22 mouse cellular contexts compared by ENCODE assay signal in genomic region chr3:148866633-148867032, GRCm38 (mm10).
DNase-seq lines count a peak whose midpoint lies in the region; ATAC-seq and TF ChIP-seq lines count a peak whose summit lies in the region.
"Had no signal": no experiment of that assay in that cellular context is flagged by ENCODE, and none has a peak within 500 bp of the region (broad histone marks: within the 10 kb centered on the region; RNA-seq: fewer than 3 reads in every experiment).

No protein-coding gene starts in this region.

- 78% methylated on average over 5 of the region's 5 CpGs for WGBS in heart, embryonic 11.5 days (ENCODE audit: insufficient replicate concordance)
- WGBS in heart, embryonic 16.5 days = 78% methylated on average over 5 of the region's 5 CpGs
- 87% methylated on average over 5 of the region's 5 CpGs for WGBS in lung, embryonic 16.5 days
- 84% methylated on average over 5 of the region's 5 CpGs for WGBS in lung, postnatal 0 days

- no peak for DNase-seq in heart, postnatal 4 days
- DNase-seq in heart, postnatal 25 days (ENCODE audit: low spot score) = no peak
- no peak for DNase-seq in lung, postnatal 0 days (ENCODE audit: low spot score)
- DNase-seq: adrenal gland, adult 8-10 months; adrenal gland, postnatal 25 days; cerebellum, adult 11-12 months; cerebellum, adult 8-10 months; cerebellum, postnatal 10 days; cerebellum, postnatal 36 days; gastrocnemius, postnatal 25 days had no signal

- H3K27me3 ChIP-seq in heart, embryonic 11.5 days (ENCODE audit: control insufficient read depth, insufficient read depth, low read length) = no peaks in the 10 kb centered on the region
- no peaks in the 10 kb centered on the region for H3K27me3 ChIP-seq in heart, embryonic 16.5 days (ENCODE audit: control insufficient read depth, insufficient read depth, low read length)
- H3K27me3 ChIP-seq in lung, embryonic 16.5 days (ENCODE audit: control insufficient read depth, insufficient read depth, low read depth, low read length) = no peaks in the 10 kb centered on the region
- H3K27me3 ChIP-seq in lung, postnatal 0 days (replicated peaks; ENCODE audit: insufficient read depth, low read length) = no peaks in the 10 kb centered on the region
- H3K27me3 ChIP-seq: forebrain, embryonic 13.5 days; heart, embryonic 15.5 days; hindbrain, embryonic 12.5 days; hindbrain, embryonic 15.5 days had no signal

- TF ChIP-seq EP300 in lung, postnatal 0 days (IDR thresholded peaks at IDR 0.05) = no peak

- no peak overlapping the region for H3K27ac ChIP-seq in heart, embryonic 11.5 days (ENCODE audit: low read depth, low read length)
- peak overlapping the region; percentile 51; the same call in 1 of the 2 replicates for H3K27ac ChIP-seq in heart, embryonic 16.5 days (ENCODE audit: low read length)
- H3K27ac ChIP-seq in lung, embryonic 16.5 days (ENCODE audit: low read length) = 0 out of 2 replicates have a peak overlapping the region, but pooled peaks have one; percentile 22
- no peak overlapping the region for H3K27ac ChIP-seq in lung, postnatal 0 days (ENCODE audit: low read length)
- H3K27ac ChIP-seq: forebrain, embryonic 10.5 days; forebrain, embryonic 13.5 days; hindbrain, embryonic 12.5 days; hindbrain, embryonic 15.5 days had no signal

- H3K4me3 ChIP-seq in heart, embryonic 11.5 days (ENCODE audit: low read depth, low read length) = no peak overlapping the region
- H3K4me3 ChIP-seq in heart, embryonic 16.5 days (ENCODE audit: low read length) = no peak overlapping the region
- H3K4me3 ChIP-seq in lung, embryonic 16.5 days (ENCODE audit: low read length) = no peak overlapping the region
- H3K4me3 ChIP-seq in lung, postnatal 0 days (ENCODE audit: low read depth, low read length) = no peak overlapping the region
- H3K4me3 ChIP-seq: forebrain, embryonic 10.5 days; forebrain, embryonic 13.5 days; heart, embryonic 15.5 days; hindbrain, embryonic 12.5 days; hindbrain, embryonic 15.5 days had no signal

- H3K9me3 ChIP-seq in heart, embryonic 11.5 days (replicated peaks; ENCODE audit: control insufficient read depth, low read length) = no peaks in the 10 kb centered on the region
- H3K9me3 ChIP-seq in heart, embryonic 16.5 days (replicated peaks; ENCODE audit: control insufficient read depth, low read length) = no peaks in the 10 kb centered on the region
- no peaks in the 10 kb centered on the region for H3K9me3 ChIP-seq in lung, embryonic 16.5 days (ENCODE audit: control insufficient read depth, low read length)
- H3K9me3 ChIP-seq in lung, postnatal 0 days (ENCODE audit: low read length) = no peaks in the 10 kb centered on the region
- H3K9me3 ChIP-seq: forebrain, embryonic 10.5 days; forebrain, embryonic 13.5 days; heart, embryonic 15.5 days; hindbrain, embryonic 12.5 days; hindbrain, embryonic 15.5 days had no signal

- 0 out of 2 replicates have a peak, but pooled peaks cover 3% of the 10 kb centered on the region for H3K36me3 ChIP-seq in heart, embryonic 11.5 days (ENCODE audit: control insufficient read depth, insufficient read depth, low read length)
- no peaks in the 10 kb centered on the region for H3K36me3 ChIP-seq in heart, embryonic 16.5 days (ENCODE audit: control insufficient read depth, insufficient read depth)
- H3K36me3 ChIP-seq in lung, embryonic 16.5 days (ENCODE audit: control insufficient read depth, insufficient read depth, low read length) = no peaks in the 10 kb centered on the region
- H3K36me3 ChIP-seq in lung, postnatal 0 days (ENCODE audit: insufficient read depth, low read length) = no peaks in the 10 kb centered on the region
- H3K36me3 ChIP-seq: hindbrain, embryonic 15.5 days had no signal

- H3K4me2 ChIP-seq in heart, embryonic 11.5 days = peak overlapping the region; percentile 32; the same call in 1 of the 2 replicates
- H3K4me2 ChIP-seq in heart, embryonic 16.5 days (ENCODE audit: low read depth, low read length) = no peak overlapping the region; the same call in 1 of the 2 replicates
- H3K4me2 ChIP-seq in lung, embryonic 16.5 days (ENCODE audit: low read depth, low read length) = no peak overlapping the region
- no peak overlapping the region for H3K4me2 ChIP-seq in lung, postnatal 0 days (replicated peaks; ENCODE audit: low read depth, low read length)
- H3K4me2 ChIP-seq: forebrain, embryonic 13.5 days; heart, embryonic 15.5 days; hindbrain, embryonic 12.5 days; hindbrain, embryonic 15.5 days had no signal

- H3K9ac ChIP-seq in heart, embryonic 11.5 days (ENCODE audit: low read depth, low read length) = no peak overlapping the region
- H3K9ac ChIP-seq in heart, embryonic 16.5 days (ENCODE audit: low read length) = no peak overlapping the region
- H3K9ac ChIP-seq in lung, embryonic 16.5 days (ENCODE audit: low read length) = no peak overlapping the region
- H3K9ac ChIP-seq in lung, postnatal 0 days (replicated peaks; ENCODE audit: low read depth) = no peak overlapping the region
- H3K9ac ChIP-seq: forebrain, embryonic 13.5 days; heart, embryonic 15.5 days; hindbrain, embryonic 12.5 days; hindbrain, embryonic 15.5 days had no signal

- intact Hi-C loops in heart, postnatal 25 days (cut with DNase I) = no loop called here

- ATAC-seq in heart, embryonic 11.5 days (replicated peaks; ENCODE audit: insufficient number of reproducible peaks, low FRiP score, low TSS enrichment) = no peak
- ATAC-seq in heart, embryonic 16.5 days (replicated peaks; ENCODE audit: extremely low read depth, insufficient read depth, low FRiP score) = no peak
- ATAC-seq in lung, embryonic 16.5 days (ENCODE audit: low read depth) = no peak
- ATAC-seq in lung, postnatal 0 days = no peak
- no peak for ATAC-seq in granulocyte monocyte progenitor cell, adult 5-6 weeks (replicated peaks; ENCODE audit: poor library complexity, severe bottlenecking)
- ATAC-seq: activated CD4-positive, CD25-positive, alpha-beta regulatory T cell, adult 4 months; forebrain, embryonic 13.5 days; forebrain, embryonic 16.5 days; intestine, postnatal 0 days had no signal

- no peak for TF ChIP-seq CTCF in lung, postnatal 0 days (IDR thresholded peaks at IDR 0.05)

- peaks cover 3% of the 10 kb centered on the region; the same call in 1 of the 2 replicates for H3K4me1 ChIP-seq in heart, embryonic 11.5 days (ENCODE audit: control insufficient read depth, insufficient read depth, low read length)
- H3K4me1 ChIP-seq in heart, embryonic 16.5 days (ENCODE audit: control insufficient read depth, insufficient read depth, low read length) = peaks cover 14% of the 10 kb centered on the region
- H3K4me1 ChIP-seq in lung, embryonic 16.5 days (replicated peaks; ENCODE audit: control insufficient read depth, insufficient read depth, low read length) = no peaks in the 10 kb centered on the region
- no peaks in the 10 kb centered on the region for H3K4me1 ChIP-seq in lung, postnatal 0 days (ENCODE audit: insufficient read depth, low read depth, low read length)

Comparison
In these comparisons a context has a peak if more than half of its experiments do, and no peak if none do; other contexts are left out.
1. H3K27ac ChIP-seq: peak in heart, embryonic 16.5 days (single experiment) and lung, embryonic 16.5 days (single experiment); none in heart, embryonic 11.5 days (single experiment) and lung, postnatal 0 days (single experiment).